Comparison of ENCODE assay signal across 35 mouse cellular contexts in the genomic region with DNA sequence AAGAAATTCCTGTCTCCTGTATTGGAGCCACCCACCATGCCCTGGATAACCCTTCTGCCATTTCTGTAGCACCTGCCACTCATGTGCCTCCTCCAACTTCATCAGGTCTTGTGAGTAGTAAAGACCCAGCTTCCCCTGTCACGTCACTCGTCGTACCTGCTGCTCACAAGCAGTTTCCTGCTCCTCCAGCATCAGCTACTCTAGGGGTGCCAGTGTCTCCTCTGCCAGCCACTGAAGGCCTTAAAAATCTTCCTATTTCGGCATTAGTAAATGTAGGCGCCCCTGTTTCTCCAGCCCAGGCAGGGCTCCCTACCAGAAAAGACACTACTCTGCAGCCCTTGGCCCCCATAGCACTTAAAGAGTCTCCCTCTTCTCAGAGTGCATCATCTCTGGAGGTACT. TPM values are rescaled to one million over a fixed set of nuclear protein-coding genes. Genes with fewer than 3 reads are reported as not detected.
DNase-seq lines count a peak whose midpoint lies in the region; ATAC-seq and TF ChIP-seq lines count a peak whose summit lies in the region.
"Had no signal": no experiment of that assay in that cellular context is flagged by ENCODE, and none has a peak within 500 bp of the region (broad histone marks: within the 10 kb centered on the region; RNA-seq: fewer than 3 reads in every experiment).

No protein-coding gene starts in this region.

- 88% methylated on average over 5 of the region's 5 CpGs for WGBS in forebrain, embryonic 12.5 days
- WGBS in forebrain, embryonic 13.5 days, result 90% methylated on average over 5 of the region's 5 CpGs
- WGBS in heart, embryonic 14.5 days, result 85% methylated on average over 5 of the region's 5 CpGs

- H3K4me1 ChIP-seq in forebrain, embryonic 12.5 days, result peaks cover 43% of the 10 kb centered on the region
- H3K4me1 ChIP-seq in forebrain, embryonic 13.5 days, result peaks cover 29% of the 10 kb centered on the region
- peaks cover 23 to 80% of the 10 kb centered on the region in 2 experiments for H3K4me1 ChIP-seq in heart, embryonic 14.5 days (ENCODE audit: control insufficient read depth in 2 of 2, insufficient read depth in 2 of 2, low read length in 2 of 2)
- H3K4me1 ChIP-seq in megakaryocyte, embryonic 14.5 days, result peaks cover 84% of the 10 kb centered on the region
- H3K4me1 ChIP-seq in G1E (ENCODE audit: insufficient read depth, low read depth, low read length), result peaks cover 78% of the 10 kb centered on the region

- no peak overlapping the region for H3K4me2 ChIP-seq in forebrain, embryonic 12.5 days
- H3K4me2 ChIP-seq in forebrain, embryonic 13.5 days, result no peak overlapping the region
- H3K4me2 ChIP-seq in heart, embryonic 14.5 days (ENCODE audit: low read length), result no peak overlapping the region
- H3K4me2 ChIP-seq: hindbrain, embryonic 14.5 days; neural tube, embryonic 15.5 days had no signal

- peaks cover 73% of the 10 kb centered on the region for H3K36me3 ChIP-seq in forebrain, embryonic 12.5 days (replicated peaks)
- H3K36me3 ChIP-seq in forebrain, embryonic 13.5 days (ENCODE audit: poor library complexity, severe bottlenecking), result peaks cover 75% of the 10 kb centered on the region
- H3K36me3 ChIP-seq in heart, embryonic 14.5 days (ENCODE audit: control insufficient read depth, insufficient read depth, low read length), result peaks cover 74% of the 10 kb centered on the region
- H3K36me3 ChIP-seq in megakaryocyte, embryonic 14.5 days (replicated peaks; ENCODE audit: low read length), result peaks cover 79% of the 10 kb centered on the region
- H3K36me3 ChIP-seq in G1E (replicated peaks), result peaks cover 84% of the 10 kb centered on the region

- no peaks in the 10 kb centered on the region for H3K9me3 ChIP-seq in forebrain, embryonic 12.5 days
- H3K9me3 ChIP-seq in forebrain, embryonic 13.5 days (replicated peaks), result no peaks in the 10 kb centered on the region
- no peaks in the 10 kb centered on the region for H3K9me3 ChIP-seq in heart, embryonic 14.5 days (ENCODE audit: control insufficient read depth, low read length)
- H3K9me3 ChIP-seq in megakaryocyte, embryonic 14.5 days, result no peaks in the 10 kb centered on the region
- no peaks in the 10 kb centered on the region for H3K9me3 ChIP-seq in G1E (replicated peaks)
- H3K9me3 ChIP-seq: heart, embryonic 10.5 days; neural tube, embryonic 15.5 days had no signal

- TF ChIP-seq CTCF in G1E (IDR thresholded peaks at IDR 0.05; ENCODE audit: low read depth, low read length), result no peak

- H3K27ac ChIP-seq in forebrain, embryonic 12.5 days, result no peak overlapping the region
- no peak overlapping the region for H3K27ac ChIP-seq in forebrain, embryonic 13.5 days
- H3K27ac ChIP-seq in heart, embryonic 14.5 days (replicated peaks in 1 of 2; ENCODE audit: control insufficient read depth in 1 of 2, insufficient read depth in 1 of 2, low read depth in 2 of 2, low read length in 2 of 2), result no peak overlapping the region
- H3K27ac ChIP-seq: heart, embryonic 10.5 days; hindbrain, embryonic 14.5 days; kidney, postnatal 0 days; neural tube, embryonic 15.5 days had no signal

- no peak overlapping the region for H3K4me3 ChIP-seq in forebrain, embryonic 12.5 days (replicated peaks)
- H3K4me3 ChIP-seq in forebrain, embryonic 13.5 days, result no peak overlapping the region
- no peak overlapping the region for H3K4me3 ChIP-seq in heart, embryonic 14.5 days (ENCODE audit: control insufficient read depth in 1 of 2, insufficient read depth in 1 of 2, low read depth in 1 of 2, low read length in 2 of 2)
- H3K4me3 ChIP-seq in megakaryocyte, embryonic 14.5 days (replicated peaks), result peak overlapping the region; percentile 38
- peak overlapping the region; percentile 34; the same call in 1 of the 2 replicates for H3K4me3 ChIP-seq in G1E (ENCODE audit: low read depth, low read length)
- H3K4me3 ChIP-seq: heart, embryonic 10.5 days; neural tube, embryonic 15.5 days had no signal

- no peaks in the 10 kb centered on the region for H3K27me3 ChIP-seq in forebrain, embryonic 12.5 days
- H3K27me3 ChIP-seq in forebrain, embryonic 13.5 days, result no peaks in the 10 kb centered on the region
- H3K27me3 ChIP-seq in heart, embryonic 14.5 days (ENCODE audit: control insufficient read depth, insufficient read depth, low read length), result no peaks in the 10 kb centered on the region
- H3K27me3 ChIP-seq in megakaryocyte, embryonic 14.5 days (replicated peaks), result no peaks in the 10 kb centered on the region
- no peaks in the 10 kb centered on the region for H3K27me3 ChIP-seq in G1E (ENCODE audit: insufficient read depth, low read length)
- H3K27me3 ChIP-seq: neural tube, embryonic 15.5 days had no signal

- 0 out of 2 replicates have a peak overlapping the region, but pooled peaks have one; percentile 21 for H3K9ac ChIP-seq in forebrain, embryonic 12.5 days
- H3K9ac ChIP-seq in forebrain, embryonic 13.5 days, result no peak overlapping the region
- H3K9ac ChIP-seq in heart, embryonic 14.5 days (ENCODE audit: low read length), result peak overlapping the region; percentile 23; the same call in 1 of the 2 replicates
- H3K9ac ChIP-seq: hindbrain, embryonic 14.5 days; neural tube, embryonic 15.5 days had no signal

- no peak for DNase-seq in heart, adult 18-20 months
- DNase-seq in G1E (ENCODE audit: low spot score), result no peak
- DNase-seq in neural tube, embryonic 10.5 days (ENCODE audit: extremely low spot score, low spot score), result no peak
- DNase-seq: adrenal gland, adult 2 months; cerebellum, adult 8-10 months; gastrocnemius, postnatal 25 days; heart, postnatal 10 days; kidney, adult 8-10 months; kidney, postnatal 4 days; layer of hippocampus, postnatal 36 days; left cerebral cortex, postnatal 4 days; liver; lung, adult 18-20 months; lung, postnatal 4 days; retina, postnatal 1 day; right cerebral cortex, postnatal 14 days; thymus, postnatal 4 days had no signal

- no peak for ATAC-seq in forebrain, embryonic 12.5 days (ENCODE audit: low FRiP score)
- no peak for ATAC-seq in forebrain, embryonic 13.5 days
- ATAC-seq in heart, embryonic 14.5 days (ENCODE audit: insufficient number of reproducible peaks, insufficient read depth, low FRiP score, low read depth), result no peak
- ATAC-seq in megakaryocyte, adult 5-6 weeks (ENCODE audit: poor library complexity, severe bottlenecking), result no peak
- ATAC-seq in G1E (ENCODE audit: extremely low read depth, insufficient number of reproducible peaks, low FRiP score, poor library complexity, severe bottlenecking), result no peak
- ATAC-seq: activated CD4-positive, CD25-positive, alpha-beta regulatory T cell, adult 4 months; CD4-positive, CD25-positive, alpha-beta regulatory T cell, adult 4 months; lung, postnatal 0 days had no signal

RNA-seq across cellular contexts. Expression of a gene that starts 4.9 kb away (rescaled TPM):
- polyA plus RNA-seq in forebrain, embryonic 12.5 days (2016; fragmentation: Nextera tagmentation; extraction: Ambion mirVana), result 758 and 799 TPM in 2 replicates
- polyA plus RNA-seq in forebrain, embryonic 13.5 days (2015; fragmentation: Nextera tagmentation; extraction: Ambion mirVana), result 715 and 810 TPM in 2 replicates
- 540 and 614 TPM in 2 replicates for polyA plus RNA-seq in heart, embryonic 14.5 days (2014; fragmentation: Nextera tagmentation; extraction: Ambion mirVana)
- total RNA-seq in heart, adult 18-20 months (2021), result 100 to 1,000 TPM; 462 to 532 TPM
- 24.2 and 146 TPM in 2 replicates for polyA plus RNA-seq in megakaryocyte, embryonic 14.5 days (2012; ENCODE audit: insufficient read depth, low replicate concordance)
- 699 and 796 TPM in 2 replicates for total RNA-seq in megakaryocyte, adult 5-6 weeks (2015)
- 1,510 and 1,709 TPM in 2 replicates for total RNA-seq in megakaryocyte, adult 5-6 weeks (2017)
- total RNA-seq in G1E (2014; fragmentation: Nextera tagmentation), result 544 and 609 TPM in 2 replicates
- total RNA-seq in G1E (2017), result 1,963 and 1,995 TPM in 2 replicates
- 99.4 and 167 TPM in 2 replicates for polyA plus RNA-seq in G1E (2012)

RNA-seq across cellular contexts. Expression of a gene that starts 18.5 kb away (rescaled TPM):
- polyA plus RNA-seq in forebrain, embryonic 12.5 days (2016; fragmentation: Nextera tagmentation; extraction: Ambion mirVana), result 611 and 642 TPM in 2 replicates
- 562 and 583 TPM in 2 replicates for polyA plus RNA-seq in forebrain, embryonic 13.5 days (2015; fragmentation: Nextera tagmentation; extraction: Ambion mirVana)
- 280 and 290 TPM in 2 replicates for polyA plus RNA-seq in heart, embryonic 14.5 days (2014; fragmentation: Nextera tagmentation; extraction: Ambion mirVana)
- 100 to 1,000 TPM; 104 to 110 TPM for total RNA-seq in heart, adult 18-20 months (2021)
- 77.9 and 96.2 TPM in 2 replicates for polyA plus RNA-seq in megakaryocyte, embryonic 14.5 days (2012; ENCODE audit: insufficient read depth, low replicate concordance)
- 118 and 120 TPM in 2 replicates for total RNA-seq in megakaryocyte, adult 5-6 weeks (2015)
- total RNA-seq in megakaryocyte, adult 5-6 weeks (2017), result 140 and 162 TPM in 2 replicates
- total RNA-seq in G1E (2014; fragmentation: Nextera tagmentation) (209 and 228 TPM in 2 replicates), G1E (2017) (269 and 315 TPM in 2 replicates)
- polyA plus RNA-seq in G1E (2012), result 268 and 269 TPM in 2 replicates

RNA-seq across cellular contexts. Expression of a gene that starts 25.3 kb away (rescaled TPM):
- polyA plus RNA-seq in forebrain, embryonic 12.5 days (2016; fragmentation: Nextera tagmentation; extraction: Ambion mirVana), result 100 and 102 TPM in 2 replicates
- 97.9 and 98.0 TPM in 2 replicates for polyA plus RNA-seq in forebrain, embryonic 13.5 days (2015; fragmentation: Nextera tagmentation; extraction: Ambion mirVana)
- 44.8 and 44.9 TPM in 2 replicates for polyA plus RNA-seq in heart, embryonic 14.5 days (2014; fragmentation: Nextera tagmentation; extraction: Ambion mirVana)
- 1 to 10 TPM; 1.5 to 2.2 TPM for total RNA-seq in heart, adult 18-20 months (2021)
- 2.6 TPM in 1 of 2 replicates, not detected in the other for polyA plus RNA-seq in megakaryocyte, embryonic 14.5 days (2012; ENCODE audit: insufficient read depth, low replicate concordance)
- total RNA-seq in megakaryocyte, adult 5-6 weeks (2015), result 70.7 and 76.4 TPM in 2 replicates
- 66.4 and 66.8 TPM in 2 replicates for total RNA-seq in megakaryocyte, adult 5-6 weeks (2017)
- total RNA-seq in G1E (2014; fragmentation: Nextera tagmentation) (83.3 and 97.0 TPM in 2 replicates), G1E (2017) (134 TPM in 2 replicates)
- polyA plus RNA-seq in G1E (2012), result 3.7 and 5.8 TPM in 2 replicates

RNA-seq across cellular contexts. Expression of a gene that starts 32.9 kb away (rescaled TPM):
- polyA plus RNA-seq in forebrain, embryonic 12.5 days (2016; fragmentation: Nextera tagmentation; extraction: Ambion mirVana), result not detected in 2 replicates
- polyA plus RNA-seq in forebrain, embryonic 13.5 days (2015; fragmentation: Nextera tagmentation; extraction: Ambion mirVana), result not detected in 2 replicates
- polyA plus RNA-seq in heart, embryonic 14.5 days (2014; fragmentation: Nextera tagmentation; extraction: Ambion mirVana), result not detected in 2 replicates
- not detected for total RNA-seq in heart, adult 18-20 months (2021)
- not detected in 2 replicates for polyA plus RNA-seq in megakaryocyte, embryonic 14.5 days (2012; ENCODE audit: insufficient read depth, low replicate concordance)
- not detected in 2 replicates for total RNA-seq in megakaryocyte, adult 5-6 weeks (2015)
- not detected in 2 replicates for total RNA-seq in megakaryocyte, adult 5-6 weeks (2017)
- total RNA-seq in G1E (2014; fragmentation: Nextera tagmentation), result not detected in 2 replicates
- 0.05 TPM in 1 of 2 replicates, not detected in the other for total RNA-seq in G1E (2017)
- not detected in 2 replicates for polyA plus RNA-seq in G1E (2012)
- total RNA-seq: gastrocnemius, postnatal 25 days; heart, postnatal 10 days; hematopoietic stem cell, adult 5-6 weeks; layer of hippocampus, adult 8-10 months; layer of hippocampus, postnatal 36 days; left cerebral cortex, postnatal 4 days had no signal
- polyA plus RNA-seq: activated CD4-positive, CD25-positive, alpha-beta regulatory T cell, adult 4 months; adrenal gland, adult 2 months; CD4-positive, CD25-positive, alpha-beta regulatory T cell, adult 4 months; embryonic facial prominence, embryonic 11.5 days; heart, embryonic 10.5 days; hindbrain, embryonic 14.5 days; intestine, embryonic 14.5 days; kidney, postnatal 0 days; lung, postnatal 0 days; neural tube, embryonic 15.5 days; stomach, embryonic 14.5 days; testis, adult 2 months had no signal

RNA-seq across cellular contexts. Expression of a gene that starts 42.8 kb away (rescaled TPM):
- 2,091 and 2,135 TPM in 2 replicates for polyA plus RNA-seq in forebrain, embryonic 12.5 days (2016; fragmentation: Nextera tagmentation; extraction: Ambion mirVana)
- 2,170 and 2,214 TPM in 2 replicates for polyA plus RNA-seq in forebrain, embryonic 13.5 days (2015; fragmentation: Nextera tagmentation; extraction: Ambion mirVana)
- 6,412 and 6,474 TPM in 2 replicates for polyA plus RNA-seq in heart, embryonic 14.5 days (2014; fragmentation: Nextera tagmentation; extraction: Ambion mirVana)
- total RNA-seq in heart, adult 18-20 months (2021), result 1,000 to 10,000 TPM; 8,639 to 9,190 TPM
- polyA plus RNA-seq in megakaryocyte, embryonic 14.5 days (2012; ENCODE audit: insufficient read depth, low replicate concordance), result 796 and 843 TPM in 2 replicates
- 902 and 936 TPM in 2 replicates for total RNA-seq in megakaryocyte, adult 5-6 weeks (2015)
- 1,533 and 1,600 TPM in 2 replicates for total RNA-seq in megakaryocyte, adult 5-6 weeks (2017)
- total RNA-seq in G1E (2014; fragmentation: Nextera tagmentation), result 2,076 and 2,077 TPM in 2 replicates
- total RNA-seq in G1E (2017), result 2,841 and 2,974 TPM in 2 replicates
- 1,412 and 1,783 TPM in 2 replicates for polyA plus RNA-seq in G1E (2012)

Comparison
In these comparisons a context has a peak if more than half of its experiments do, and no peak if none do; other contexts are left out.
1. H3K4me3 ChIP-seq: peak in megakaryocyte, embryonic 14.5 days (single experiment) and G1E (single experiment); none in forebrain, embryonic 12.5 days (single experiment), forebrain, embryonic 13.5 days (single experiment) and heart, embryonic 14.5 days (0 of 2).